Comparison of ENCODE assay signal across 8 mouse cellular contexts in genomic region chr16:92465226-92465625, GRCm38 (mm10). TPM values are rescaled to one million over a fixed set of nuclear protein-coding genes. Genes with fewer than 3 reads are reported as not detected.
A peak's percentile ranks its signal among the peaks of the same experiment; 100 is the strongest.
DNase-seq lines count a peak whose midpoint lies in the region; ATAC-seq and TF ChIP-seq lines count a peak whose summit lies in the region.

No protein-coding gene starts in this region.

- H3K9me3 ChIP-seq in hindbrain, embryonic 15.5 days = no peaks in the 10 kb centered on the region

- TF ChIP-seq CTCF in layer of hippocampus, adult 2 months (conservative IDR thresholded peaks at IDR 0.05) = no peak

- DNase-seq in layer of hippocampus, adult 2 months (ENCODE audit: low spot score in 2 of 2) = peak in 1 of 2 experiments; percentile 31
- no peak for DNase-seq in layer of hippocampus, postnatal 25 days (ENCODE audit: extremely low spot score in 1 of 2, low spot score in 1 of 2)
- DNase-seq in brain, adult 2 months (ENCODE audit: low read depth, low spot score) = peak; percentile 72
- DNase-seq in layer of hippocampus, postnatal 10 days (ENCODE audit: low spot score in 2 of 2) = no peak
- DNase-seq in thymus, postnatal 25 days = no peak
- no peak for DNase-seq in kidney, adult 9 months

- peak overlapping the region; percentile 31 for H3ac ChIP-seq in myocyte (ENCODE audit: control insufficient read depth, insufficient read length)

- H3K79me2 ChIP-seq in myocyte (ENCODE audit: control insufficient read depth, insufficient read depth) = no peaks in the 10 kb centered on the region

- peak overlapping the region; percentile 91 for H3K27ac ChIP-seq in layer of hippocampus, adult 2 months
- peak overlapping the region; percentile 86 for H3K27ac ChIP-seq in hindbrain, embryonic 15.5 days (replicated peaks)

- 6% methylated on average over 10 of the region's 10 CpGs for WGBS in hindbrain, embryonic 15.5 days

- peak overlapping the region; percentile 68 for H3K4me2 ChIP-seq in hindbrain, embryonic 15.5 days
- H3K4me2 ChIP-seq in myocyte (ENCODE audit: low read depth) = peak overlapping the region; percentile 93

- ATAC-seq in hindbrain, embryonic 15.5 days (ENCODE audit: low FRiP score, low read depth) = no peak

- peak overlapping the region; percentile 74 for H3K4me3 ChIP-seq in layer of hippocampus, adult 2 months
- H3K4me3 ChIP-seq in hindbrain, embryonic 15.5 days = peak overlapping the region; percentile 96
- H3K4me3 ChIP-seq in myocyte = peak overlapping the region; percentile 27

- no peaks in the 10 kb centered on the region for H3K27me3 ChIP-seq in hindbrain, embryonic 15.5 days
- no peaks in the 10 kb centered on the region for H3K27me3 ChIP-seq in myocyte (ENCODE audit: control insufficient read depth, insufficient read depth, insufficient read length)

- H3K4me1 ChIP-seq in hindbrain, embryonic 15.5 days (replicated peaks) = peaks cover 31% of the 10 kb centered on the region

- peak overlapping the region; percentile 60 for H3K9ac ChIP-seq in hindbrain, embryonic 15.5 days

- TF ChIP-seq POLR2A in myocyte (IDR thresholded peaks at IDR 0.05; ENCODE audit: insufficient read length, low read depth) = no peak

- H3K36me3 ChIP-seq in hindbrain, embryonic 15.5 days = no peaks in the 10 kb centered on the region
- H3K36me3 ChIP-seq in myocyte (ENCODE audit: control insufficient read depth, insufficient read depth) = no peaks in the 10 kb centered on the region

TF ChIP-seq in myocyte, 11 proteins besides CTCF, POLR2A, EP300 and RAD21:
- TF ChIP-seq REST (IDR thresholded peaks at IDR 0.05; ENCODE audit: insufficient read depth, insufficient read length) (no peak), MYOD1 (IDR thresholded peaks at IDR 0.05; ENCODE audit: control insufficient read depth in 1 of 3, insufficient read length in 2 of 3, low read depth in 2 of 3) (no peak), USF1 (IDR thresholded peaks at IDR 0.05; ENCODE audit: low read depth) (no peak), E2F4 (IDR thresholded peaks at IDR 0.05; ENCODE audit: insufficient read depth) (no peak)

RNA-seq across cellular contexts. Expression of gene Rcan1, which starts 5.4 kb away (rescaled TPM):
- 10 to 100 TPM; 41.8 to 42.1 TPM for total RNA-seq in layer of hippocampus, adult 2 months (2021)
- 10 to 100 TPM; 40.2 to 44.9 TPM for total RNA-seq in layer of hippocampus, postnatal 25 days (2021)
- polyA plus RNA-seq in hindbrain, embryonic 15.5 days (2015; fragmentation: Nextera tagmentation; extraction: Ambion mirVana) = 73.3 and 79.7 TPM in 2 replicates
- 20.2 TPM for polyA plus RNA-seq in myocyte (2012; fragmentation: generic; extraction: Trizol)
- total RNA-seq in layer of hippocampus, postnatal 10 days (2021) = 10 to 100 TPM; 40.4 to 43.8 TPM

RNA-seq across cellular contexts. Expression of gene Clic6, which starts 20.3 kb away (rescaled TPM):
- total RNA-seq in layer of hippocampus, adult 2 months (2021) = 1 to 10 TPM in 1 of 2 experiments, under 1 TPM in 1; 0.69 to 2.2 TPM
- 1 to 10 TPM; 1.2 TPM for total RNA-seq in layer of hippocampus, postnatal 25 days (2021)
- polyA plus RNA-seq in hindbrain, embryonic 15.5 days (2015; fragmentation: Nextera tagmentation; extraction: Ambion mirVana) = 7.0 and 9.7 TPM in 2 replicates
- not detected for polyA plus RNA-seq in myocyte (2012; fragmentation: generic; extraction: Trizol)
- total RNA-seq in layer of hippocampus, postnatal 10 days (2021) = 1 to 10 TPM in 1 of 2 experiments, under 1 TPM in 1; 0.56 to 5.3 TPM

Comparison
In these comparisons a context has a peak if more than half of its experiments do, and no peak if none do; other contexts are left out.
1. H3K4me3 ChIP-seq: peak in every context shown above with its lines; median percentile 96 in hindbrain, embryonic 15.5 days; 74 in layer of hippocampus, adult 2 months; 27 in myocyte.